Mouse (Mus musculus): ENCODE results near the gene Pik3c2a. TPM values are rescaled to one million over a fixed set of nuclear protein-coding genes. Genes with fewer than 3 reads are reported as not detected.

The Pik3c2a gene
- polyA plus RNA-seq, 1 experiment from 2014 or later: 14.3 TPM

DNA sequence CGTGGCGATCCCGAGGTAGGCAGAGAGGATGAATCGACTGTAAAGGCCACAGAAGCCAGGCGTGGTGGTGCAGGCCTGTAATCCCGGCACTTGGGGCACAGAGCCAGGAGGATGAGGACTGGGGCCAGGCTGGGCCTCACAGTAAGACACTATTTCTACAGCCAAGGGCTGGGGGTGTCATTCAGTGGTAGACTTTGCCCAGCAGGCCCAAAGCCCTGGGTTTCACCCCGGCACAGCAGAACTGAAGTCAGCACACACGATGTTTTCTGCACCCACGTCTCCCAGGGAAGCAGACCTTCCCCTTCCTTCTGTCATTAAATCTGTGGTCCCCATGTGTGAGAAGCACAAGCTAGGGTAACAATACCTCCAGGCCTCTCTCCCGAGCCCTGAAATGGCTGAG is 144.9 kb downstream of the Pik3c2a start:
- no peak overlapping the region for H3K9ac ChIP-seq (ENCODE audit: low read length)
- no peaks in the 10 kb centered on the region for H3K27me3 ChIP-seq (ENCODE audit: control insufficient read depth, insufficient read depth, low read length)
- no peaks in the 10 kb centered on the region for H3K36me3 ChIP-seq (ENCODE audit: control insufficient read depth, insufficient read depth)
- H3K9me3 ChIP-seq (replicated peaks; ENCODE audit: control insufficient read depth, low read length): no peaks in the 10 kb centered on the region
- no peak overlapping the region for H3K4me2 ChIP-seq (ENCODE audit: low read depth, low read length)
- 72% methylated on average over 10 of the region's 10 CpGs for WGBS
- no peak overlapping the region for H3K27ac ChIP-seq (ENCODE audit: low read length)
- no peak overlapping the region for H3K4me3 ChIP-seq (ENCODE audit: low read length)
- H3K4me1 ChIP-seq (ENCODE audit: control insufficient read depth, insufficient read depth, low read length): peaks cover 6% of the 10 kb centered on the region
- no peak for ATAC-seq (replicated peaks; ENCODE audit: extremely low read depth, insufficient read depth, low FRiP score)

DNA sequence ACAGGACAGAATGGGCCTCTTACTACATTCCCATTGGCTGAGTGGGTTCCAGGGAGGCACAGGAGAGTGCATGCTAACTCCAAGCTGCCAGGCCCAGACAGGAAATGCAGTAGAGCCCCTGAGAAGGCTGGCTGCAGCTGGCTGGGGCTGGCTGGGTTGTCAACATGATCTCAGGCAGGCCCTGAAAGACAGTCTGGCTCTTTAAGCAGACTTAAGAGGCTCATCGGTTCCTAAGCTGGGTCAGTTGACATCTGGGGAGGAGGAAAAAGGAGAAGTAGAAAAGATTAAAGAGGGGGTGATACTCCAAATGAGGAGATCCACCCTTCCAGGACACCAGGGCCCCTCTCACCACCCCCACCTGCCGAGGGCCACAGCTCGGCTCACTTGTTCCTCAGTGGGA is 148.3 kb downstream of the Pik3c2a start:
- H3K36me3 ChIP-seq (ENCODE audit: control insufficient read depth, insufficient read depth): no peaks in the 10 kb centered on the region
- no peaks in the 10 kb centered on the region for H3K9me3 ChIP-seq (replicated peaks; ENCODE audit: control insufficient read depth, low read length)
- H3K27me3 ChIP-seq (ENCODE audit: control insufficient read depth, insufficient read depth, low read length): no peaks in the 10 kb centered on the region
- peaks cover 12% of the 10 kb centered on the region for H3K4me1 ChIP-seq (ENCODE audit: control insufficient read depth, insufficient read depth, low read length)
- H3K9ac ChIP-seq (ENCODE audit: low read length): peak overlapping the region; percentile 41; the same call in 1 of the 2 replicates
- no peak for ATAC-seq (replicated peaks; ENCODE audit: extremely low read depth, insufficient read depth, low FRiP score)
- no peak overlapping the region for H3K4me3 ChIP-seq (ENCODE audit: low read length)
- no peak overlapping the region for H3K27ac ChIP-seq (ENCODE audit: low read length)
- H3K4me2 ChIP-seq (ENCODE audit: low read depth, low read length): no peak overlapping the region
- WGBS: 50% methylated on average over 3 of the region's 3 CpGs

DNA sequence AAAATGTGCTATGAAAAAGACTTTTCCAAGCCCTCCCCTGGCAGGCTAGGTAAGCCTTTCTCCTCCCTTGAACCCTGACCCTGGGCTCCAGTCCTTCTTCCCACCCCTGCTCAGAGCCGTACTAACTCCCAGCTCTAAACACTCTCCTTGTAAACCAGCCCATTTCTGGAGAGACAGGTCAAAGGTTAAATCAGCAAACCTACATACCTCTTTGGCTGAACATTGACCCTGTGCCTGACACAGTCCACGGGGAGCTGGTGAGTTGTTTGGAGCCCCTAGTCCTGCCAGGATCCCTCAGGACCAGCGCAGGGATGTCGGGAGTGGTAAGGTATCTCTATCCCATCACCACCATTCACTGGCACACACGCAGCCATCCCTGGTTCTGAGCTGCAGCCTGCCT is 150.9 kb downstream of the Pik3c2a start:
- no peak overlapping the region for H3K4me3 ChIP-seq (ENCODE audit: low read length)
- H3K4me2 ChIP-seq (ENCODE audit: low read depth, low read length): no peak overlapping the region
- H3K9ac ChIP-seq (ENCODE audit: low read length): no peak overlapping the region
- no peaks in the 10 kb centered on the region for H3K9me3 ChIP-seq (replicated peaks; ENCODE audit: control insufficient read depth, low read length)
- H3K4me1 ChIP-seq (ENCODE audit: control insufficient read depth, insufficient read depth, low read length): peaks cover 17% of the 10 kb centered on the region
- no peaks in the 10 kb centered on the region for H3K27me3 ChIP-seq (ENCODE audit: control insufficient read depth, insufficient read depth, low read length)
- no peak for ATAC-seq (replicated peaks; ENCODE audit: extremely low read depth, insufficient read depth, low FRiP score)
- no peaks in the 10 kb centered on the region for H3K36me3 ChIP-seq (ENCODE audit: control insufficient read depth, insufficient read depth)
- WGBS: 55% methylated on average over 5 of the region's 5 CpGs
- H3K27ac ChIP-seq (ENCODE audit: low read length): no peak overlapping the region

DNA sequence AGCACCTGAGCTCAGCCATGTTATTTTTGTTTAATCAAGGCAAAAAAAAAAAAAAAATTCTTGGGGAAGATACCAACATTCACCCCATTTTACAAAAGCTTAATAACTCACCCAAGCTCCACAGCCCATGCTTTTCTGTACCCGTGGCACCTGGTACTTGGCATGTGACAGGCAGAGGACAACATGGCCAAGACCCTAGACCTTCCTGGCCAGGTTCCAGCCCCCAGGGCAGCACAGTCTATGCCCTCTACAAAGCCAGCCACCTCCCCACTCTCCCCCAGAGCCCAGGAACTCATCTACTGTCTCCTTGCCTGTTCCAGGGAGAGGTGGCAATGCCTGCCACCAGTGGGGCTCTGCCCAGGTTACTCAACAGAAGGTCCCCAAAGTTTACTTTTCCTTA is 152.7 kb downstream of the Pik3c2a start:
- H3K9ac ChIP-seq (ENCODE audit: low read length): no peak overlapping the region
- no peaks in the 10 kb centered on the region for H3K9me3 ChIP-seq (replicated peaks; ENCODE audit: control insufficient read depth, low read length)
- H3K27ac ChIP-seq (ENCODE audit: low read length): no peak overlapping the region
- no peak overlapping the region for H3K4me2 ChIP-seq (ENCODE audit: low read depth, low read length)
- no peaks in the 10 kb centered on the region for H3K27me3 ChIP-seq (ENCODE audit: control insufficient read depth, insufficient read depth, low read length)
- H3K4me3 ChIP-seq (ENCODE audit: low read length): no peak overlapping the region
- no peak for ATAC-seq (replicated peaks; ENCODE audit: extremely low read depth, insufficient read depth, low FRiP score)
- H3K4me1 ChIP-seq (ENCODE audit: control insufficient read depth, insufficient read depth, low read length): peaks cover 34% of the 10 kb centered on the region
- WGBS: 54% methylated on average over 1 of the region's 1 CpGs
- no peaks in the 10 kb centered on the region for H3K36me3 ChIP-seq (ENCODE audit: control insufficient read depth, insufficient read depth)

DNA sequence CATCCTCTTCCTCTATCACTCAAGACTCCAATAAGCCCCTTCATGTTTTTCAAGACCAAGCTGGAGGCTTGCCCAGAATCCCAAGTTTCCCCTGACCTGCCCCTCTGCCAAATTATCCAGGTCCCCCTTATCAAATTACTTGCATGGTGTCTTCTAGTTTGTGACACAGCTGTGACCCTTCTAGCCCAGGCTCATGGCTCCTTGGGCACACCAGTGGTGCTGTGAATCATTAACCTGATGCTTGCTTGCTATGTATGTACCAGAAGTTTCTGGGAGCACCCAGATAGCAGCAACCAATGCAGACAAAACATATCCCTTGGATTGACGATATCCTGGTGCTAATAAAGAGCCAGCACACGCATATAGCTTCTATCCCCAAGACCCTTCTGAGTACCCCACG is 154.3 kb downstream of the Pik3c2a start:
- H3K36me3 ChIP-seq (ENCODE audit: control insufficient read depth, insufficient read depth): no peaks in the 10 kb centered on the region
- H3K9me3 ChIP-seq (replicated peaks; ENCODE audit: control insufficient read depth, low read length): no peaks in the 10 kb centered on the region
- no peak overlapping the region for H3K27ac ChIP-seq (ENCODE audit: low read length)
- H3K4me2 ChIP-seq (ENCODE audit: low read depth, low read length): no peak overlapping the region
- 88% methylated on average over 3 of the region's 3 CpGs for WGBS
- H3K4me1 ChIP-seq (ENCODE audit: control insufficient read depth, insufficient read depth, low read length): peaks cover 28% of the 10 kb centered on the region
- H3K27me3 ChIP-seq (ENCODE audit: control insufficient read depth, insufficient read depth, low read length): no peaks in the 10 kb centered on the region
- no peak for ATAC-seq (replicated peaks; ENCODE audit: extremely low read depth, insufficient read depth, low FRiP score)
- H3K9ac ChIP-seq (ENCODE audit: low read length): no peak overlapping the region
- no peak overlapping the region for H3K4me3 ChIP-seq (ENCODE audit: low read length)

DNA sequence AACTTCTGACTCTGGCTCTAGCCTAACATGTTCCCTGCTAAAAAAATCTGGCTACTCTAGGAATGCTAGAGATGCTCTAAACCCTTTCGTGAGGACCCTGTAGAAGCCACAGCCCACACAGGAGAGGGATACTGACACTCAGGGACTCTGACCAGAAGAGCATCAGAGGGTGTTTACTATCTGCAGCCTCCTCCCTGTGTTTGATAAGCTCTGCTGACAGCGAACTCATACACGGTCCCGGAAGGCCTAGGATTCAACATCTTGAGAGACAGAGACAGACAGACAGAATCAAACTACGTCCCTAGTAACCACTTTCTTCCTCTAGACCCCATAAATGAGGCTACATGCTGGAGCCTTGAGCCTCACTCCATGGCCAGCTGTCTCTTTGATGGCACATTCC is 155.3 kb downstream of the Pik3c2a start:
- H3K36me3 ChIP-seq (ENCODE audit: control insufficient read depth, insufficient read depth): no peaks in the 10 kb centered on the region
- no peak overlapping the region for H3K4me3 ChIP-seq (ENCODE audit: low read length)
- no peaks in the 10 kb centered on the region for H3K9me3 ChIP-seq (replicated peaks; ENCODE audit: control insufficient read depth, low read length)
- no peak overlapping the region for H3K4me2 ChIP-seq (ENCODE audit: low read depth, low read length)
- 53% methylated on average over 5 of the region's 5 CpGs for WGBS
- no peak overlapping the region for H3K9ac ChIP-seq (ENCODE audit: low read length)
- ATAC-seq (replicated peaks; ENCODE audit: extremely low read depth, insufficient read depth, low FRiP score): no peak
- H3K27ac ChIP-seq (ENCODE audit: low read length): peak overlapping the region; percentile 38; the same call in 1 of the 2 replicates
- H3K4me1 ChIP-seq (ENCODE audit: control insufficient read depth, insufficient read depth, low read length): peaks cover 28% of the 10 kb centered on the region
- no peaks in the 10 kb centered on the region for H3K27me3 ChIP-seq (ENCODE audit: control insufficient read depth, insufficient read depth, low read length)

Other genes with a start within 250 kb of the Pik3c2a start
- gene Plekha7, start 135.1 kb downstream of the Pik3c2a start, polyA plus RNA-seq (2015; fragmentation: Nextera tagmentation; extraction: Ambion mirVana): 40.9 and 44.5 TPM in 2 replicates
- 427 and 491 TPM in 2 replicates for gene Rps13, start 109.3 kb downstream of the Pik3c2a start, polyA plus RNA-seq (2015; fragmentation: Nextera tagmentation; extraction: Ambion mirVana)
- 7.8 and 8.4 TPM in 2 replicates for gene Nucb2, start 60.9 kb upstream of the Pik3c2a start, polyA plus RNA-seq (2015; fragmentation: Nextera tagmentation; extraction: Ambion mirVana)

Data from heart, embryonic 16.5 days (tissue).